Mouse (Mus musculus): ENCODE data around the gene Inka2.
"Not testable (repeated sequence)": the region's sequence is repeated elsewhere in the genome, so short reads cannot be mapped to it uniquely, and the experiment has no call there.

Gene Inka2

GRCm38 (mm10) chr3:105696387-105697147 lies 7.8 kb upstream of the Inka2 start:
- no peak for DNase-seq (ENCODE audit: low read depth, low spot score)

- DNase-seq (ENCODE audit: low read depth, low spot score) = no peak
These were observed 7.3 kb upstream of the Inka2 start for GRCm38 (mm10) chr3:105697148-105697441.

- DNase-seq (ENCODE audit: low read depth, low spot score) = no peak
These were observed 6.1 kb upstream of the Inka2 start for GRCm38 (mm10) chr3:105698311-105698710.

GRCm38 (mm10) chr3:105699241-105699933 lies 5.0 kb upstream of the Inka2 start:
- DNase-seq (ENCODE audit: low read depth, low spot score) = no peak

GRCm38 (mm10) chr3:105700786-105701185 lies 3.6 kb upstream of the Inka2 start:
- DNase-seq (ENCODE audit: low read depth, low spot score) = not testable (repeated sequence)

- no peak for DNase-seq (ENCODE audit: low read depth, low spot score)
These were observed 3.0 kb upstream of the Inka2 start for GRCm38 (mm10) chr3:105701399-105701798.

GRCm38 (mm10) chr3:105703571-105703970 lies 828 bp upstream of the Inka2 start:
- DNase-seq (ENCODE audit: low read depth, low spot score) = no peak

GRCm38 (mm10) chr3:105705061-105705549 lies 706 bp downstream of the Inka2 start:
- no peak for DNase-seq (ENCODE audit: low read depth, low spot score)

- no peak for DNase-seq (ENCODE audit: low read depth, low spot score)
These were observed 1.2 kb downstream of the Inka2 start for GRCm38 (mm10) chr3:105705561-105705960.

GRCm38 (mm10) chr3:105706366-105707020 lies 2.1 kb downstream of the Inka2 start:
- no peak for DNase-seq (ENCODE audit: low read depth, low spot score)

- no peak for DNase-seq (ENCODE audit: low read depth, low spot score)
These were observed 3.2 kb downstream of the Inka2 start for GRCm38 (mm10) chr3:105707590-105707989.

- DNase-seq (ENCODE audit: low read depth, low spot score) = no peak
These were observed 5.8 kb downstream of the Inka2 start for GRCm38 (mm10) chr3:105710246-105710645.

- no peak for DNase-seq (ENCODE audit: low read depth, low spot score)
These were observed 7.3 kb downstream of the Inka2 start for GRCm38 (mm10) chr3:105711741-105712140.

GRCm38 (mm10) chr3:105712827-105713226 lies 8.4 kb downstream of the Inka2 start:
- no peak for DNase-seq (ENCODE audit: low read depth, low spot score)

- no peak for DNase-seq (ENCODE audit: low read depth, low spot score)
These were observed 9.9 kb downstream of the Inka2 start for GRCm38 (mm10) chr3:105714091-105714819.

GRCm38 (mm10) chr3:105714820-105715167 lies 10.4 kb downstream of the Inka2 start:
- DNase-seq (ENCODE audit: low read depth, low spot score) = no peak

GRCm38 (mm10) chr3:105716353-105717000 lies 12.1 kb downstream of the Inka2 start:
- no peak for DNase-seq (ENCODE audit: low read depth, low spot score)

- DNase-seq (ENCODE audit: low read depth, low spot score) = no peak
These were observed 13.6 kb downstream of the Inka2 start for GRCm38 (mm10) chr3:105717856-105718555.

GRCm38 (mm10) chr3:105718746-105719145 lies 14.3 kb downstream of the Inka2 start:
- no peak for DNase-seq (ENCODE audit: low read depth, low spot score)

- DNase-seq (ENCODE audit: low read depth, low spot score) = no peak
These were observed 15.6 kb downstream of the Inka2 start for GRCm38 (mm10) chr3:105719979-105720378.

GRCm38 (mm10) chr3:105720514-105720913 lies 16.1 kb downstream of the Inka2 start:
- DNase-seq (ENCODE audit: low read depth, low spot score) = no peak

All from ES-CJ7 (cell line).